Mouse (Mus musculus) embryonic facial prominence, embryonic 12.5 days (tissue): Measurements from ENCODE around the gene Pofut2. TPM values are rescaled to one million over a fixed set of nuclear protein-coding genes. Genes with fewer than 3 reads are reported as not detected.
A peak's percentile ranks its signal among the peaks of the same experiment; 100 is the strongest.

Experiments
- ATAC-seq: fragments of 200-750 bp; cut with Nextera tagmentation; 2 replicates; pipeline ENCODE4 v1.8.0; 2017; ENCODE audit not compliant: insufficient number of reproducible peaks, insufficient read depth, low FRiP score, low TSS enrichment
- H3K27ac ChIP-seq: fragments of 300-500 bp; sonication (generic); 2 replicates; pipeline ENCODE4 v1.5.1; 2016; ENCODE audit warnings: mild to moderate bottlenecking
- H3K27me3 ChIP-seq: fragments of 300-500 bp; sonication (generic); 2 replicates; pipeline ENCODE4 v1.6.1; 2016; ENCODE audit warnings: mild to moderate bottlenecking, moderate library complexity
- H3K36me3 ChIP-seq: fragments of 300-500 bp; sonication (generic); 2 replicates; pipeline ENCODE4 v1.6.1; 2016; ENCODE audit warnings: mild to moderate bottlenecking
- H3K4me1 ChIP-seq: fragments of 300-500 bp; sonication (generic); 2 replicates; pipeline ENCODE4 v1.6.1; 2016
- H3K4me2 ChIP-seq: fragments of 300-500 bp; sonication (generic); replicated peaks from 2 replicates; pipeline ENCODE4 v1.6.1; 2016; ENCODE audit warnings: mild to moderate bottlenecking, moderate library complexity
- H3K4me3 ChIP-seq: fragments of 300-500 bp; sonication (generic); 2 replicates; pipeline ENCODE4 v1.5.1; 2016; ENCODE audit warnings: mild to moderate bottlenecking
- H3K9ac ChIP-seq: fragments of 300-500 bp; sonication (generic); 2 replicates; pipeline ENCODE4 v1.6.1; 2016; ENCODE audit warnings: mild to moderate bottlenecking, moderate library complexity
- H3K9me3 ChIP-seq: fragments of 300-500 bp; sonication (generic); 2 replicates; pipeline ENCODE4 v1.6.1; 2016; ENCODE audit warnings: mild to moderate bottlenecking, moderate library complexity
- WGBS: fragments of 180-500 bp; shearing (Covaris S2); methylation state at CpG from one replicate; pipeline ENCODE4 v1.1.7; 2016; 5-methylcytosine and 5-hydroxymethylcytosine counted together
- polyA plus RNA-seq: library from polyadenylated mRNA; unstranded; fragments of >200 nt; fragmentation: Nextera tagmentation; extraction: Ambion mirVana; gene quantifications from 2 replicates; pipeline ENCODE4 v1.2.1, GENCODE M21; 2016

Gene Pofut2
- 109 and 111 TPM in 2 replicates for polyA plus RNA-seq

GRCm38 (mm10) chr10:77258704-77259621, at the start of gene Pofut2:
Gene Pofut2 (plus strand): TSS chr10:77259218.
- Histone ChIP-seq H3K27me3 (no peaks in the 10 kb centered on the region), H3K9ac (peak within 1 kb of the TSS; percentile 92), H3K4me2 (peak within 1 kb of the TSS; percentile 77), H3K4me1 (peaks cover 6% of the 10 kb centered on the region), H3K4me3 (peak within 1 kb of the TSS; percentile 97), H3K9me3 (no peaks in the 10 kb centered on the region), H3K36me3 (peaks cover 32% of the 10 kb centered on the region), H3K27ac (peak within 1 kb of the TSS; percentile 86)
- under 1% methylated on average over 81 of the region's 81 CpGs for WGBS
- ATAC-seq: peak; percentile 95

GRCm38 (mm10) chr10:77209261-77209660, 49.8 kb upstream of the Pofut2 start:
- peaks cover 17% of the 10 kb centered on the region; the same call in 1 of the 2 replicates for H3K4me1 ChIP-seq
- H3K9ac ChIP-seq: no peak overlapping the region
- H3K27ac ChIP-seq: no peak overlapping the region
- no peak overlapping the region for H3K4me3 ChIP-seq
- peaks cover 3% of the 10 kb centered on the region; the same call in 1 of the 2 replicates for H3K36me3 ChIP-seq
- no peaks in the 10 kb centered on the region for H3K27me3 ChIP-seq
- no peak overlapping the region for H3K4me2 ChIP-seq
- H3K9me3 ChIP-seq: no peaks in the 10 kb centered on the region
- no peak for ATAC-seq
- 50% methylated on average over 5 of the region's 5 CpGs for WGBS

- Histone ChIP-seq H3K4me2 (no peak overlapping the region), H3K4me3 (no peak overlapping the region), H3K9me3 (no peaks in the 10 kb centered on the region), H3K27ac (no peak overlapping the region), H3K9ac (no peak overlapping the region), H3K36me3 (peaks cover 3% of the 10 kb centered on the region; the same call in 1 of the 2 replicates), H3K4me1 (peaks cover 20% of the 10 kb centered on the region; the same call in 1 of the 2 replicates), H3K27me3 (no peaks in the 10 kb centered on the region)
- 90% methylated on average over 3 of the region's 3 CpGs for WGBS
- ATAC-seq: no peak
Observed at GRCm38 (mm10) chr10:77210666-77211065, 48.4 kb upstream of the Pofut2 start.

- no peak overlapping the region for H3K4me3 ChIP-seq
- no peak overlapping the region; the same call in none of the 2 replicates for H3K27ac ChIP-seq
- no peaks in the 10 kb centered on the region for H3K9me3 ChIP-seq
- H3K27me3 ChIP-seq: no peaks in the 10 kb centered on the region
- 54% methylated on average over 11 of the region's 11 CpGs for WGBS
- H3K4me1 ChIP-seq: peaks cover 22% of the 10 kb centered on the region; the same call in 1 of the 2 replicates
- H3K4me2 ChIP-seq: no peak overlapping the region
- ATAC-seq: no peak
- H3K9ac ChIP-seq: no peak overlapping the region
- peaks cover 1% of the 10 kb centered on the region; the same call in 1 of the 2 replicates for H3K36me3 ChIP-seq
Observed at GRCm38 (mm10) chr10:77211116-77211570, 47.9 kb upstream of the Pofut2 start.

GRCm38 (mm10) chr10:77212354-77213120, 46.5 kb upstream of the Pofut2 start:
- no peak overlapping the region for H3K4me3 ChIP-seq
- peaks cover 13% of the 10 kb centered on the region; the same call in 1 of the 2 replicates for H3K4me1 ChIP-seq
- no peak overlapping the region for H3K27ac ChIP-seq
- H3K27me3 ChIP-seq: no peaks in the 10 kb centered on the region
- no peaks in the 10 kb centered on the region for H3K36me3 ChIP-seq
- H3K4me2 ChIP-seq: no peak overlapping the region
- 85% methylated on average over 6 of the region's 6 CpGs for WGBS
- no peaks in the 10 kb centered on the region for H3K9me3 ChIP-seq
- no peak for ATAC-seq
- no peak overlapping the region for H3K9ac ChIP-seq

- no peak overlapping the region for H3K4me3 ChIP-seq
- H3K9me3 ChIP-seq: no peaks in the 10 kb centered on the region
- no peak overlapping the region for H3K4me2 ChIP-seq
- H3K36me3 ChIP-seq: no peaks in the 10 kb centered on the region
- no peaks in the 10 kb centered on the region for H3K27me3 ChIP-seq
- no peak for ATAC-seq
- H3K27ac ChIP-seq: no peak overlapping the region
- H3K9ac ChIP-seq: no peak overlapping the region
- WGBS: 95% methylated on average over 5 of the region's 5 CpGs
- H3K4me1 ChIP-seq: peaks cover 13% of the 10 kb centered on the region; the same call in 1 of the 2 replicates
Observed at GRCm38 (mm10) chr10:77213483-77213882, 45.5 kb upstream of the Pofut2 start.

GRCm38 (mm10) chr10:77214586-77214985, 44.4 kb upstream of the Pofut2 start:
- no peak overlapping the region for H3K9ac ChIP-seq
- H3K27me3 ChIP-seq: no peaks in the 10 kb centered on the region
- H3K27ac ChIP-seq: no peak overlapping the region
- H3K4me3 ChIP-seq: no peak overlapping the region
- H3K4me2 ChIP-seq: no peak overlapping the region
- H3K9me3 ChIP-seq: no peaks in the 10 kb centered on the region
- peaks cover 13% of the 10 kb centered on the region; the same call in 1 of the 2 replicates for H3K4me1 ChIP-seq
- no peaks in the 10 kb centered on the region for H3K36me3 ChIP-seq
- no peak for ATAC-seq
- 49% methylated on average over 8 of the region's 8 CpGs for WGBS

- Histone ChIP-seq H3K27ac (peak overlapping the region; percentile 14), H3K27me3 (no peaks in the 10 kb centered on the region), H3K9ac (no peak overlapping the region), H3K36me3 (no peaks in the 10 kb centered on the region), H3K4me1 (peaks cover 13% of the 10 kb centered on the region; the same call in 1 of the 2 replicates), H3K4me2 (no peak overlapping the region), H3K9me3 (no peaks in the 10 kb centered on the region), H3K4me3 (no peak overlapping the region)
- no peak for ATAC-seq
- WGBS: 62% methylated on average over 4 of the region's 4 CpGs
Observed at GRCm38 (mm10) chr10:77215641-77216040, 43.4 kb upstream of the Pofut2 start.

GRCm38 (mm10) chr10:77216313-77216712, 42.7 kb upstream of the Pofut2 start:
- Histone ChIP-seq H3K27me3 (no peaks in the 10 kb centered on the region), H3K4me2 (no peak overlapping the region), H3K36me3 (no peaks in the 10 kb centered on the region), H3K9ac (no peak overlapping the region), H3K4me1 (peaks cover 12% of the 10 kb centered on the region; the same call in 1 of the 2 replicates), H3K4me3 (no peak overlapping the region), H3K27ac (no peak overlapping the region), H3K9me3 (no peaks in the 10 kb centered on the region)
- WGBS: 67% methylated on average over 2 of the region's 2 CpGs
- ATAC-seq: no peak

GRCm38 (mm10) chr10:77217155-77217731, 41.8 kb upstream of the Pofut2 start:
- Histone ChIP-seq H3K4me2 (no peak overlapping the region), H3K27ac (no peak overlapping the region), H3K9ac (no peak overlapping the region), H3K36me3 (no peaks in the 10 kb centered on the region), H3K9me3 (no peaks in the 10 kb centered on the region), H3K4me3 (no peak overlapping the region), H3K27me3 (no peaks in the 10 kb centered on the region), H3K4me1 (peaks cover 9% of the 10 kb centered on the region; the same call in 1 of the 2 replicates)
- ATAC-seq: no peak
- WGBS: 79% methylated on average over 6 of the region's 6 CpGs

- no peak overlapping the region for H3K9ac ChIP-seq
- H3K4me2 ChIP-seq: no peak overlapping the region
- no peak for ATAC-seq
- no peaks in the 10 kb centered on the region for H3K27me3 ChIP-seq
- H3K4me3 ChIP-seq: no peak overlapping the region
- H3K4me1 ChIP-seq: peaks cover 9% of the 10 kb centered on the region; the same call in 1 of the 2 replicates
- H3K9me3 ChIP-seq: no peaks in the 10 kb centered on the region
- no peak overlapping the region for H3K27ac ChIP-seq
- H3K36me3 ChIP-seq: no peaks in the 10 kb centered on the region
- 90% methylated on average over 4 of the region's 4 CpGs for whole genome bisulfite sequencing
Observed at GRCm38 (mm10) chr10:77218059-77218458, 41.0 kb upstream of the Pofut2 start.
